ENCODE assay signal across 7 mouse cellular contexts in the genomic region with DNA sequence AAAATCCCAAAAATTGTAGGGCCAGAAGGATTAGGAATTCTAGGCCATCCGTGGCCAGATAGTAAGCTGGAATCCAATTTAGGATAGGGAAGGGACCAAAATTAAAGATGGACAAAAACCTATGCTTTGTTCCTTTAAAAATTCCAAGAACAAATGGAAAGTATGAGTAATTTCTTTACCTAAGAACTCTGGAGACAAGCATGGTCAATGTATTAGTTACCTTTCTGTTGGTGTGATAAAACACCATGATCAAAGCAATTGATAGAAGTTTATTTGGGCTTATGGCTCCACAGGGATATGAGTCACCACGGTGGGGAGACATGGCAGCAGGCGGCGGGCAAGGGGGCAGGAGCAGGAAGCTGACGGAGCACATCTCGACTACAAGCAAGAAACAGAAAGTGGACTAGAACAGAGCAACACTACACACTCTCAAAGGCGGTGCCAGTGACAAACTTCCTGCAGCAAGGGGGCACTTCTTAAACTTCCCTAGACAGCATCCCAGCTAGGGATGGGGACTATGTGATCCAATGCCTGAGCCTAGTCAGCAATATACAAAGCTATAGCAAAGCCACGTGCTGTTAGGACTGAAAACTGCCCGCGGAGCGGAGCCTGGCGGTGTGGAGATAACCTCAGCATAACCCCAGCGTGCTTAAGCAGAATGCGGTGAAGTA. TPM values are rescaled to one million over a fixed set of nuclear protein-coding genes. Genes with fewer than 3 reads are reported as not detected.
DNase-seq lines count a peak whose midpoint lies in the region; ATAC-seq and TF ChIP-seq lines count a peak whose summit lies in the region.

No protein-coding gene starts in this region.

- peak overlapping the region; percentile 32; the same call in 1 of the 2 replicates for H3K27ac ChIP-seq in heart, postnatal 0 days (ENCODE audit: low read depth)
- H3K27ac ChIP-seq in midbrain, embryonic 11.5 days (ENCODE audit: low read depth, low read length) = no peak overlapping the region
- H3K27ac ChIP-seq in forebrain, postnatal 0 days (ENCODE audit: low read depth, low read length) = no peak overlapping the region

- H3K4me2 ChIP-seq in heart, postnatal 0 days (ENCODE audit: low read depth, low read length) = peak overlapping the region; percentile 59
- no peak overlapping the region for H3K4me2 ChIP-seq in midbrain, embryonic 11.5 days
- H3K4me2 ChIP-seq in forebrain, postnatal 0 days (ENCODE audit: low read depth) = no peak overlapping the region

- DNase-seq in MEL-GATA-1-ER (ENCODE audit: extremely low read depth, low read depth) = peak; percentile 87
- peak; percentile 36 for DNase-seq in heart, postnatal 0 days (ENCODE audit: low spot score)
- no peak for DNase-seq in midbrain, embryonic 11.5 days (ENCODE audit: low spot score, missing footprints)
- DNase-seq in forebrain, postnatal 0 days = no peak
- DNase-seq in ovary, postnatal 10 days (ENCODE audit: low spot score) = no peak

- H3K4me1 ChIP-seq in heart, postnatal 0 days (ENCODE audit: control insufficient read depth, insufficient read depth) = peaks cover 21% of the 10 kb centered on the region
- peaks cover 68% of the 10 kb centered on the region for H3K4me1 ChIP-seq in megakaryocyte, embryonic 14.5 days
- H3K4me1 ChIP-seq in midbrain, embryonic 11.5 days (ENCODE audit: control insufficient read depth, insufficient read depth, low read length) = no peaks in the 10 kb centered on the region
- H3K4me1 ChIP-seq in forebrain, postnatal 0 days (ENCODE audit: insufficient read depth) = peaks cover 9% of the 10 kb centered on the region

- H3K9ac ChIP-seq in heart, postnatal 0 days (replicated peaks; ENCODE audit: low read depth, low read length) = peak overlapping the region; percentile 40
- H3K9ac ChIP-seq in midbrain, embryonic 11.5 days (ENCODE audit: low read length) = no peak overlapping the region
- H3K9ac ChIP-seq in forebrain, postnatal 0 days = no peak overlapping the region

- no peak for TF ChIP-seq EP300 in heart, postnatal 0 days (IDR thresholded peaks at IDR 0.05; ENCODE audit: low read depth)

- 30% methylated on average over 14 of the region's 14 CpGs for WGBS in heart, postnatal 0 days
- WGBS in midbrain, embryonic 11.5 days = 75% methylated on average over 14 of the region's 14 CpGs
- WGBS in forebrain, postnatal 0 days = 81% methylated on average over 14 of the region's 14 CpGs

- H3K4me3 ChIP-seq in heart, postnatal 0 days (ENCODE audit: low read depth, low read length) = peak overlapping the region; percentile 37
- peak overlapping the region; percentile 89 for H3K4me3 ChIP-seq in megakaryocyte, embryonic 14.5 days (replicated peaks)
- no peak overlapping the region for H3K4me3 ChIP-seq in midbrain, embryonic 11.5 days (ENCODE audit: low read depth, low read length)
- H3K4me3 ChIP-seq in forebrain, postnatal 0 days (ENCODE audit: low read depth, low read length) = no peak overlapping the region

- ATAC-seq in CD4-positive, CD25-positive, alpha-beta regulatory T cell, adult 4 months = peak; percentile 94
- ATAC-seq in heart, postnatal 0 days (ENCODE audit: insufficient read depth, low read depth) = peak; percentile 39; the same call in 1 of the 2 replicates
- no peak for ATAC-seq in midbrain, embryonic 11.5 days (ENCODE audit: low FRiP score)
- ATAC-seq in forebrain, postnatal 0 days = no peak

- no peaks in the 10 kb centered on the region for H3K27me3 ChIP-seq in heart, postnatal 0 days (ENCODE audit: control insufficient read depth, insufficient read depth, low read length)
- H3K27me3 ChIP-seq in megakaryocyte, embryonic 14.5 days (replicated peaks) = no peaks in the 10 kb centered on the region
- H3K27me3 ChIP-seq in midbrain, embryonic 11.5 days (ENCODE audit: control insufficient read depth, insufficient read depth, low read length) = no peaks in the 10 kb centered on the region
- no peaks in the 10 kb centered on the region for H3K27me3 ChIP-seq in forebrain, postnatal 0 days (ENCODE audit: insufficient read depth, low read length)

- TF ChIP-seq CTCF in heart, postnatal 0 days (IDR thresholded peaks at IDR 0.05; ENCODE audit: low read depth) = no peak
- TF ChIP-seq CTCF in forebrain, postnatal 0 days (IDR thresholded peaks at IDR 0.05; ENCODE audit: low read depth) = no peak

- no peaks in the 10 kb centered on the region for H3K36me3 ChIP-seq in heart, postnatal 0 days (replicated peaks; ENCODE audit: control insufficient read depth, insufficient read depth, low read length)
- peaks cover 2% of the 10 kb centered on the region for H3K36me3 ChIP-seq in megakaryocyte, embryonic 14.5 days (replicated peaks; ENCODE audit: low read length)
- no peaks in the 10 kb centered on the region for H3K36me3 ChIP-seq in midbrain, embryonic 11.5 days (ENCODE audit: control insufficient read depth, insufficient read depth, low read length)
- H3K36me3 ChIP-seq in forebrain, postnatal 0 days (ENCODE audit: insufficient read depth) = no peaks in the 10 kb centered on the region

- no peaks in the 10 kb centered on the region for H3K9me3 ChIP-seq in heart, postnatal 0 days (replicated peaks; ENCODE audit: control insufficient read depth, low read length)
- no peaks in the 10 kb centered on the region for H3K9me3 ChIP-seq in megakaryocyte, embryonic 14.5 days
- no peaks in the 10 kb centered on the region for H3K9me3 ChIP-seq in midbrain, embryonic 11.5 days (ENCODE audit: control insufficient read depth, low read length)
- H3K9me3 ChIP-seq in forebrain, postnatal 0 days (ENCODE audit: low read length) = no peaks in the 10 kb centered on the region

RNA-seq across cellular contexts. Expression of gene Fam69a, which starts 26.2 kb away (rescaled TPM):
- 10 to 100 TPM; 66.3 to 87.7 TPM for polyA plus RNA-seq in CD4-positive, CD25-positive, alpha-beta regulatory T cell, adult 4 months (2017; shearing (Covaris generic))
- total RNA-seq in heart, postnatal 0 days (2014; rRNA removed; ENCODE audit: low replicate concordance) = 1.9 and 5.7 TPM in 2 replicates
- 18.6 and 19.2 TPM in 2 replicates for polyA plus RNA-seq in heart, postnatal 0 days (2015; fragmentation: Nextera tagmentation; extraction: Ambion mirVana)
- 0.94 TPM in 1 of 2 replicates, not detected in the other for polyA plus RNA-seq in megakaryocyte, embryonic 14.5 days (2012; ENCODE audit: insufficient read depth, low replicate concordance)
- polyA plus RNA-seq in midbrain, embryonic 11.5 days (2014; fragmentation: Nextera tagmentation; extraction: Ambion mirVana) = 22.9 and 25.1 TPM in 2 replicates
- 23.9 and 28.5 TPM in 2 replicates for total RNA-seq in forebrain, postnatal 0 days (2014; rRNA removed)
- 47.8 and 60.9 TPM in 2 replicates for polyA plus RNA-seq in forebrain, postnatal 0 days (2015; fragmentation: Nextera tagmentation; extraction: Ambion mirVana)

Comparison
In these comparisons a context has a peak if more than half of its experiments do, and no peak if none do; other contexts are left out.
1. ATAC-seq: peak in CD4-positive, CD25-positive, alpha-beta regulatory T cell, adult 4 months (single experiment) and heart, postnatal 0 days (single experiment); none in midbrain, embryonic 11.5 days (single experiment) and forebrain, postnatal 0 days (single experiment).
2. DNase-seq: peak in MEL-GATA-1-ER (single experiment) and heart, postnatal 0 days (single experiment); none in midbrain, embryonic 11.5 days (single experiment), forebrain, postnatal 0 days (single experiment) and ovary, postnatal 10 days (single experiment).
3. H3K4me3 ChIP-seq: peak in heart, postnatal 0 days (single experiment) and megakaryocyte, embryonic 14.5 days (single experiment); none in midbrain, embryonic 11.5 days (single experiment) and forebrain, postnatal 0 days (single experiment).
4. RNA of gene Fam69a, which starts 26.2 kb away (polyA plus RNA-seq): 66.3 to 87.7 TPM in CD4-positive, CD25-positive, alpha-beta regulatory T cell, adult 4 months, 47.8 to 60.9 TPM in forebrain, postnatal 0 days, 22.9 to 25.1 TPM in midbrain, embryonic 11.5 days and 18.6 to 19.2 TPM in heart, postnatal 0 days; 0.94 TPM in megakaryocyte, embryonic 14.5 days; every median in the first group is over 10 times any median in the second.